Mouse (Mus musculus) adrenal gland, postnatal 14 days (tissue): ENCODE results near the gene Fitm1. TPM values are rescaled to one million over a fixed set of nuclear protein-coding genes. Genes with fewer than 3 reads are reported as not detected.

Source experiments
- DNase-seq: peaks from one replicate; pipeline ENCODE4 v3.0.0; 2021; ENCODE audit warnings: mixed read lengths
- total RNA-seq: library from RNA; stranded (reverse); gene quantifications from 2 replicates; pipeline ENCODE4 v1.2.3, GENCODE M21; 2021

Gene Fitm1
- total RNA-seq, 1 experiment from 2014 or later = 2.1 TPM

DNA sequence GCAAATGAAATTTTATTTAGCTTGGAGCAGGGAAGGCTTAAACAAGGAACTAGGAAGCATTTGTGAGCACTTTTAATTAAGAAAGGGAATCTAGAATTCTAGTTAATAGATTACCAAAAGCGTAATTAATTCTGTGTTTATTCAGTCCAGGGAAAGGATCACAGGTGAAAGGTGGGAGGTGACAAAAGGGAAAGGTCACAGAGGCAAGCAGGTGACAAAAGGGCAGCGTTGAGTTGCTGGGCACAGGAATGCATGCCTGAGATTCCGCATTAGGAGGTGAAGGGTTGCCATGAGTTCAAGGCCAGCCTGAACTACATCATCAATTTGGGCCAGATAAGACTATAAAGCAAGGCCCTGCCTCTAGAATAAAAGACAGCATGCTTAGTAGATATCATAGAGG, 7.9 kb upstream of the Fitm1 start:
- no peak for DNase-seq

DNA sequence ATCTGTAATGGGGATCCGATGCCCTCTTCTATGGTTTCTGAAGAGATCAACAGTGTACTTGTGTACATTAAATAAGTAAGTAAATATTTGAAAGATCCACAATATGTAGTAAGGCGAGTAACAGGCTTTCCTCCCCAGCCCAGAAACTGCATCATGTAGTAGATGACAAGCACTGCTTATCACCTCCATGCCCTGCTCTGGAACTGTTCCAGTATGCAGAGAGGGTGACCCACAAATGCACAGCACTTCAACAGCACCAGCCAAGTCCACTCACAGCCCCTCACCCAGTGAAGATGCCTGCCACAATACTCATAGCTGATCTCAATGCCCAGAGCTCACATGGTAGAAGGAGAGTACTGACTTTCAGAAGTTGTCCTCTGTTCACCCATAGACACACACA, 4.8 kb upstream of the Fitm1 start:
- DNase-seq = no peak

DNA sequence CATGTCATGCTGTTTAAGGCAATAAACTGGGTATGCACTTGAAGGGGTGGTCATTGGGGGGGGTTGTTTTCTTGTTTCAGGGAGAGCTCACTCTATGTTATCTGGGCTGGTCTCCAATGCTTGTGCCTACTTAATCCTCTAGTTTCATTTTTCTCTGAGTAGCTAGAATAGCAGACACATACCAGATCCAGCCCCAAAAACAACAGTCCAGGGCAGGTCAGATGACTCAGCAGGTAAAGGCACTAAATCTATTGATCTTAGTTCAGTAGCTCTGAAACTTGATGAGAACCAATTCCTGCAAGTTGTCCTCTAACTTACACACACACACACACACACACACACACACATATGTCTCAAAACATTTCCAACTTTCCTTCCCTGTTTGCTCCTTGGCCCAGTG, 3.7 kb upstream of the Fitm1 start:
- DNase-seq = no peak

DNA sequence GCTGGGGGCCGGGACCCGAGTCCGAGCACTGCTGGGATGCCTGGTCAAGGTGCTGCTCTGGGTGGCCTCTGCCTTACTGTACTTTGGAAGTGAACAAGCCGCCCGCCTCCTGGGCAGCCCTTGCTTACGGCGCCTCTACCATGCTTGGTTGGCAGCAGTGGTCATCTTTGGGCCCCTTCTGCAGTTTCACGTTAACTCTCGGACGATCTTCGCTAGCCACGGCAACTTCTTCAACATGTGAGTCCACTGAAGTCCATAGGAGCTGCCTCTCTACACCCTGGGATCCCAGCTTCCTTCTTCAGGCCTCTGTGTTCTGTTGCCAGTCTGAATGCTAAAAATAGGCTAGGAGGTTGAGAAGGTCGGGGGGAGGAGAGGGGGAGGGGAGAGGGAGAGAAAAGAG, 294 bp downstream of the Fitm1 start:
- DNase-seq = no peak

DNA sequence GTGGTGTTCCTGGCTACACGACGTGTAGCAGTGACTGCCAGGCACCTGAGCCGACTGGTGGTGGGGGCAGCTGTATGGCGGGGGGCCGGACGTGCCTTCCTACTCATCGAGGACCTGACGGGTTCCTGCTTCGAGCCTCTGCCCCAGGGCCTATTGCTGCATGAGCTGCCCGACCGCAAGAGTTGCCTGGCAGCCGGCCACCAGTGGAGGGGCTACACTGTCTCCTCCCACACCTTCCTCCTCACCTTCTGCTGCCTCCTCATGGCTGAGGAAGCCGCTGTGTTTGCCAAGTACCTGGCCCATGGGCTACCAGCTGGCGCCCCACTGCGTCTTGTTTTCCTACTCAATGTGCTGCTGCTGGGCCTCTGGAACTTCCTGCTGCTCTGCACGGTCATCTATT, 959 bp downstream of the Fitm1 start:
- DNase-seq = no peak

DNA sequence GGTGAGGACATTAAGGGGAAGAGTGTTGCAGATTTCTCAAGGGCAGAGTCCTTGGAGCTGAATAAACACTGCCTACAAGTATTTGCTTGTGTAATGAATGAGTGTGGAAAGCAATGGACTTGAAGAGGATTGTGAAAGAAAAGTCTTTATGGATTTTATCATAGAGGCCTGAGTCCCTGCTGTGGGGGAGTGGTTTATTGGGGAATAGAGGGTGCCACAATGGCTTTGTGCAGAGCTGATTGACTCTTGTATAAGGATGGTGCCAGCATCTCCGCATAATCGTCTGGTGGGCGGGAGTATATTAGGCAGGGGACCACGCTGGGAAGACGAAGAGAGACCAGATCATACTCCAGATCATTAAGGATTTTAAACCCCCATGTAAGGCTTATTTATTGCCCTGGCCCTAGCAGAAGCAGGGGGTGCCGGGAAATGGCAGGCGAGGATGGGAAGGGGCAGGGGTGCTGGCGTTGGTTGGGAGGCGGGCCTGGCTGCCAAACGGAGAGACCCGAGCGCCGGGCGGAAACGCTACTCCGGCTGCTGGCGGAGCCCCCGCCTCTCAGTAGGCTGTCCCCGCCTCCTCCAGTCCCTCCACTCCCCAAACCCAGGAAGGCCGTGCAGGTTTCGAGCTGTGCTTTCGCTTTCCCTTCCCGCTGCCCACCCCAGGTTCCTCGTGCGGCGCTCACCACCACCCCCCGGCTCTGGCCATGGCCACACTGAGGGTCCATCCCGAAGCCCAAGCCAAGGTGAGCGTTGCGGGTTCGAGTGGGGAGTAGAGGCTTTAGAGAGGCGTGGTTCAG, 2.7 kb downstream of the Fitm1 start, which contains the start of gene Psme1:
Gene Psme1, plus strand, starts transcription at position 253 of the 797 bp plus-strand sequence.
- DNase-seq = peak; percentile 92

DNA sequence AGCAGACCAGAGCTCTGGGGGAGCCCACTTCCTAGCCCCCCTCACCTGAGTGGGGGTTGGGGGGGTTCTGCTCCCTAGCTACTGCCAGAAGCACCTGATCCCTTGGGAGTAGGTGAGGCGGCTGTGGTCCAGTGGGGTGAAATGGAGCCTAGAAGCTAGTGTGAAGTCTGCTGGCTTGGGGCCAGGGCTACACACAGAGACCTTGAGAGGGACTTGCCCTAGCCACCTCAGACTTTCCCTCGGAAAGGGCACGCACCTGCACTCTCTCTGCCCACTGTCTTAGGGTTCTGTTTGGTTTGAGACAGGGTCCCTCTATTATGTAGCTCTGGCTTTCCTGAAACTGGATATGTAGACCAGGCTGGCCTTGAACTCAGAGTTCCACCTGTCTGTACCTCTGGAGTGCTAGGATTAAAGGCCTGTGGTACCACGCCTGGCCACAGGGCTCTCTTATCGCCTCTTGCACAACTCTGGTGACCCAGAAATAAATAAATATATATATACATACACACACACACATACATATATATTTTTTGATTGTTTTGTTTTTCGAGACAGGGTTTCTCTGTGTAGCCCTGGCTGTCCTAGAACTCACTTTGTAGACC, 3.4 kb downstream of the Fitm1 start:
- DNase-seq = peak; percentile 87

DNA sequence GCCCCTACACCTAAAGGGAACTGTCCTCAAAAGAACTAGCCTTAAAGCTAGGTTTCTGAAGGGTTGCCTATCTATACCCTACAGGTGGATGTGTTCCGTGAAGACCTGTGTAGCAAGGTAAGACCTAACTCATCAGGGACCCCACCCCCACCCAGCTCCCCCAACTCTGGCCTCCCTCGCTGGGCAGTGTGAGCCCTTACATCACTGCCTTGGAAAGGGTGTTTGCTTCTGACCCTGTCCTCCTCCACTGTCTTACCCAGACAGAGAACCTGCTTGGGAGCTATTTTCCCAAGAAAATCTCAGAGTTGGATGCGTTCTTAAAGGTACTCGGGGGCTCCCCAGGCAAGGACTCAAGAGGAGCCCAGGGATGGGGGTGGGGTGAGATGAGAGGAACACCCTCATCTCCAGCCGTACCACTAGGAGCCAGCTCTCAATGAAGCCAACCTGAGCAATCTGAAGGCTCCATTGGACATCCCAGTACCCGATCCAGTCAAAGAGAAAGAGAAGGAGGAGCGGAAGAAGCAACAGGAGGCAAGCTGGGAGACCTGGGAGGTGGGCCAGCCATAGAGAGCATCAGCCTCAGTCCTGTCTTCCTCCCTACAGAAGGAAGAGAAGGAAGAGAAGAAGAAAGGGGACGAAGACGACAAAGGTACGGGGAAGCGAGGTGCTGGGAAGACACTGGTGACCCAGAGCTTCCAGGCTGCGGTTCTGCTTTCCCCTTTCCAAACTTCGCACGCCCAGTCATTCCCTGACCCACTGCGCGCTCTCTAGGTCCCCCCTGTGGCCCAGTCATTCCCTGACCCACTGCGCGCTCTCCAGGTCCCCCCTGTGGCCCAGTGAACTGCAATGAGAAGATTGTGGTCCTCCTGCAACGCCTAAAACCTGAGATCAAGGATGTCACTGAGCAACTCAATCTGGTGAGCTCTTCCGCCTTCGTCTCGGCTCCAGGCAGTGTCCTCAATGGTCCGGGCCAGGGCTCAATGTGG, 4.4 kb downstream of the Fitm1 start:
- DNase-seq = no peak

DNA sequence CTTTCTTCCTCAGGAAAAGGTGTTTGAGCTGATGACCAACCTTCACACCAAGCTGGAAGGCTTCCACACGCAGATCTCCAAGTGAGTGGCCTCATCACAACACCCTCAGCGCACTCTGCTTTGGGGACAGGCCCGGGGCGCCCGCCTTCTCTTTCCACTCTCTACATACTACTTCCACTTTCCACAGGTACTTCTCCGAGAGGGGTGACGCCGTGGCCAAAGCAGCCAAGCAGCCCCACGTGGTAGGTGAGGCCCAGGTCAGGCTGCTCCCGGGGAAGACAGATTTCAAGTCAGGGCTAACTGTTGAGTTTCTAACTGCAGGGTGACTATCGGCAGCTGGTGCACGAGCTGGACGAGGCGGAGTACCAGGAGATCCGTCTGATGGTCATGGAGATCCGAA, 5.3 kb downstream of the Fitm1 start:
- DNase-seq = no peak

DNA sequence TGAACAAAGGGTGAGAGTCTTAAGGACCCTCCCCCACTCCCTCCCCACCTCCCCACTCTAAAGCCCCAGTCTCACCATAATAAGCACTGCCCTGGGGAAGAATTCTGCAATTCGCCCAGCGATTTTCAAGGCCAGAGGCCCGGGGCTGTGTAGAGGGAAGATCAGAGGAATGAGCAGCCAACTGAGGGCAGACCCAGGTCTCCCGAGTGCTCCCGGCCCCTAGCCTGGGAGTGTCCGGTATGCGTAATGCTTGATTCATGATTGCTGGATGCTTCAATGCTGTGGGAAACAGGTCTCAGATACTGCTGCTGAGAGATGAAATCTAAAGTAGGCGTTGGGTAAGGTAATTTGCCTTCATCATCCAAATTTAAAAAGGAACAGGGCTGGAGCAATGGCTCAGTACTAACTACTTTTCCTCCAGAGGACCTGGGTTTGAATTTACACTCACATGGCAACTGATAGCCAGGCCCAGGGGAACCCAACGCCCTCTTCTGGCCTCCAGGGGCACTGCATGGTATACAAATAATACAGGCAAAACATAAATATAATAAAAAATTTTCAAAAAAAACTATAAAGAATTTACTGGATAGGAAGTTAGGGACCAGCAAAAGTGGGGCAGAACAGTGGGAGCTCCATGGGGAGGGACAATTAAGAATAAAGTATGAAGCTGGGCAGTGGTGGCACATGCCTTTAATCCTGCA, 6.7 kb downstream of the Fitm1 start:
- DNase-seq = peak; percentile 43

DNA sequence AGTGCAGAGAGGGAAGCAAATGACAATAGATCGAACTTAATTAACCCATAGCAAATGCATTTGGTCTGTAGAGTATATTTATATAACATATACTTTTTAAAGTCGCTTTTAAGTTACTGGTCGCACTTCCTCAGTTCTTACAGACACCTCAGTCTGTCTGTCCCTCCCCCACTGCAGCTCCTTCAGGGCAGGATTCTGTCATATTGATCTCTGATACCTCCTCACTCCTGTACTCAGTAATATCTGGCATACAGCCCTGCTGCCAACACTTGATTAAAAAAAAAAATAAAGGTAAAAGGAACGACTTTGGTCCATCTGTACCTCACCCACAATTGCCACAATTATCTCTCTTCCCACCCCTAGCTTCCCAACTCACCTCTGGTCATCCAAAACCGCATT, 8.9 kb downstream of the Fitm1 start:
- DNase-seq = no peak

DNA sequence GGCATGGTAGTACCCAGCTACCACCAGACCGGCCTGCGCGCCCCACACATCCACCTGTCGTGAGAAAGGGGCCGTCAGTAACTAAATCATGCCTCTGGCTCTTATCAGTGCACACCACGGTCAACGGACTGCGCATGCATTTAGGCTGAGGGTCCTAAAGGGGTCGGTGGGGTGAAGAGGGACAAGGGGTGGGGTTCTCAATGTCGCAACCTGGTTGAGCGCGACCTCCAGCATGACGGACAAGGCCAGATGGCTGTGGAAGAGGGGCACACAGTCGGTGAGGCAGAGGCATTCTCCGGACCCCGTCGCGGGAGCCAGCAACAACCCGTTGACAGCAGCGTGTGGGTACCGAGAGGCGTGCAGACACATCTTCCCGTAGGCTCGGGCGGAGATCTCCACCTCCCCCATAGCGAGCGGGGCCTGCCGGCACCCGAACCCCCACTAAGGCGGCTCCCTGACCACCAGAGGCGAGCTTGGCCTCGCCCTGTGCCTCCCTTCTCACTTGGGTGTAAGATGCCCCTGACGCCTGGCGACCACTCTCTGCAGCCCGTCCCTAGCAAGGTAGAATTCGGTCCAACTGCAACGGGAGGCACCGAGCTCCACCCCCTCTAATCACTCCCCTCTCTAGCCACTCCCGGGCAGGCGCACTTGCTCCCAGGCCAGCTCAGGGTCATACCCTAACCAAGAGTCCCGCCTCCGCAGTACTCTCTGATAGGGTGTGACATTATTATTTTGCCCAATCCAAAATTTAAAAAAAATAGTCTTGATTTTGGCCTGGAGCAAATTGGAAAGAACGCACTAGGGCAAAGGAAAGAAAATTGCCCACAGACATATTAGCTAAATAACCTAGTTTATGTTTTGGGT, 9.5 kb downstream of the Fitm1 start, which contains the start of gene Emc9:
Gene Emc9, minus strand, starts transcription at position 601 of the 864 bp plus-strand sequence.
- DNase-seq = peak; percentile 95

DNA sequence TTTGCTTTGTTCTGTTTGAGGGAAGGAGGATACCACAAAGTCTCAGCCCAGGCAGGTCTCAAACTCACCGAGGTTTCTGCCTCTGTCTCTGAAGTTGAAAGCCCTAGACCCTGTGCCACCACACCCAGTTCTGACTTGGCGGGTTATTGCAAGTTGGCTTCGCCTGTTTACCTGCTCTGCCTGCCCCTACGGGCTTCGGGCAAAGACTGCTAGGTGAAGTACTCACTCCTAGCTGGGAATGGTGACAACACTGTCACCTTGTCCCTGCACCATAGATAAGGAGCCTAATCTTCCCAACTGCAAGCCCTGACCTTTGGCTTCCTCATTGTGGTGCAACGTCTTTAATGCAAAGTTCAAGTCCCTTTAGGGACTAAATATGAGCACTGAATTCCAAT, 10.1 kb downstream of the Fitm1 start:
- DNase-seq = no peak

DNA sequence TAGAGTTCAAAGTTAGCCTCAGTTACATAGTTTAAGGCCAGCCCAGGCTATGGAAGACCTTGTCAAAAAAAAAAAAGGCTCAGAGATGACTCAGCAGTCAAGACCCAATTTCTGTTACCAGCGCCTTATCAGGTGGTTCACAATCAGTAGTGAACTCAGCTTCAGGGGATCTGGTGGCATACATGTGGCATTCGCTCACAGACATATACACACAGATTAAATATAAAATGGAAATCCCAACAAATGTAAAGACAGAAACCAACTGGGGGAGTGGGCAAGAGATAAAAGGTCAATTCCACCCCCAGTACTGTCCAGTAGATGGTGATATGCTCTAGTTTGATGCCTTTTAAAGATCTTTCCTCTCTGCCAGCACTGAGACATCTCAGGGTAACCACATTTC, 10.7 kb downstream of the Fitm1 start:
- no peak for DNase-seq

DNA sequence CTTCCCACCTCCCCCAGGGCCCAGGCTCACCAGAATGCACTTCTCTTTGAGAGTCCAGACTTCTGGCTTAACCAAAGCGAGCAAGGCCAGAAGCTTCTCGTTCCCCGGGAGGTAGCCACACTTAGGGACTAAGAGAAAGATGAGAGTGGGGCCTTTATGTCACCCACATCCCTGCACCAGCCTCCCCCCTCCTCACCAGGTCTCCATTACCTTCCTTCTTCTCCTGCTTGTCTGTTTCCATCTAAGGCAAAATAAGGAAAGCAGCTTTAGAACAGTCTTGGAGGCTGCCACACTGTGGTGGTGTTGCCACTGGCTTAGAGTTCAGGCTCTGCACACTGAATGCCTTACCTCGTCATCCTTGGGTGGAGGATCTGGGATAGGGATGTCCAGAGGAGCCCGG, 13.9 kb downstream of the Fitm1 start:
- DNase-seq = no peak

DNA sequence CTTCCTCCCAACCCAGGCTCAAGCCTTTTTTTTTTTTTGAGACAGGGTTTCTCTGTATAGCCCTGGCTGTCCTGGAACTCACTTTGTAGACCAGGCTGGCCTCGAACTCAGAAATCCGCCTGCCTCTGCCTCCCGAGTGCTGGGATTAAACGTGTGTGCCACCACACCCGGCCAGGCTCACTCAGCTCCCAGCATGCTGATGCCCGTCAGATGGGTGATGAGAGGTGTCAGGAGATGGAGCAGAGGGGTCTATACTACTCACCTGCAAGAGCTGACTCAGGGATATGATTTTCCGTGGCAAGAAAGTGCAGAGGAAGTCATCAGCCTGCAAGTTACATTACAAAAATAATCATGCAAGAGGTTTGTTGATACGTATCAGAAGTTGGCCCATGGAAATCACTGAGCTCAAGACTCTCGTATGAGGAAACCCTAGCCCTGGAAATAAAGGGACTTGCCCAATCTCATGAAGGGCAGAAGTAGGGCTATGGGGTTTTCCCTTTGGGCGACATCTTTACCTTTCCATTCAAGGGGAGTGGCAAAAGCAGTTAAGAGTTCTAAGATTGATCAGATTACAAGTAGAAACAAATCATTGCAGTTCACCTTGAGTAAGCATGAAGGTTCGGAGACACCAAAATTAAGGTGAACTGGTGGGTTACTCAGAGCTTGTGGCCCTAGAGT, 14.5 kb downstream of the Fitm1 start:
- no peak for DNase-seq

DNA sequence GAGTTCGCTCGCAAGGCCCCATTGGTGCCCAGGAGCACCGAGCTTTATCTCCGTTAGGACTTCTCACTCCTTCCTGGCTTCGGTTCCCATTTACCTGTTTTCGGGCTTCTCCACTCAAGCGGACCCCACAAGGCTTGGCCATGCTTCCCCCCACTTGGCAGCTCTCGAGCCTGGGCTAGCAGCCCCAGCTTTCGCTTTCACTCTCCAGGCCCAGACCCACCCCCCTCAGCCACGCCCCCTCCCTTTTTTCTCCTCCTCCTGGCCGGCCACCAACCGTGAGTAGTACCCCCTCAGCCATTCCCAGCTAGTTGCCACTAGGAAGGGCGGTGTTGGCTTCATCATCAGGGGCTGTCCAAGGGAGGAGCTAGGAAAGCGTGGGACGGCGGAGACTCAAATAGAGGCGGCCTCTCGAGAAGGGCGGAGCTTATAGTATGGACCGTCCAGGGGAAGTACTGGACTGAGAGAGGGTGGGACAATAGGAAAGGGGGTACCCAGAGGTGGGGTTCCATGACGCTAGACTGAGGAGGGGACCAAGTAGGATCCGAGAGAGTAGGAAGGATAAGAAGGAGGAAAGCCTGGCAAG, 15.4 kb downstream of the Fitm1 start, which contains the start of gene Psme2:
Gene Psme2, minus strand, starts transcription at position 366 of the 583 bp plus-strand sequence.
- DNase-seq = peak; percentile 98

DNA sequence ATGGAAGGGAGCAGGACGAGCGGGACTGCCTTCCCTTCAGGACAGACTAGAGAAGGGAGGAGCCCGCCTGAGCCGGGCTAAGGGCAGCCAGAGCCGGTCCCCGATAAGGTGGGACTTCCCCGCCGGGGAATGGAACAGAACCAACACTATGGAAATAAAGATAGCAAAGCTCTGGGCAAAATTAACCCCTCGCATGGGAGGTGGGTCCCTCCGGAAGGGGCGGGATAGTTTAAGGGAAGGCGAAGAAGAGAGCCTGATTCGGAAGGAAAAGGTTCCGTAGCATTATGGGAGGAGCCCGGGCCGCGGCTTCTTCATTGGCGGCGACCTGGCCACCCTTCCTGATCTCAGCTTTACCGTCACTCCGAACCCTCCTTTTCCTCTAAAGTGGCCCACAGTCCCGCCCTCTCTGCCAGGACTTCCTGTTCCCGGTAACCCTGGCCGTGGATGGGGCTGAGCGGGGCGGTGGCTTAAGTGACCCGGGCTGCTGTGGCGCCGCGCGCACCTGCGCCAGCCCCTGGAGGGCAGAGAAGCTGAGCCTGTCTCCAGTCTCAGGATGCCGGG, 16.0 kb downstream of the Fitm1 start, which contains the start of gene Rnf31:
Gene Rnf31, plus strand, starts transcription at position 378 of the 561 bp plus-strand sequence.
- DNase-seq = peak; percentile 97

DNA sequence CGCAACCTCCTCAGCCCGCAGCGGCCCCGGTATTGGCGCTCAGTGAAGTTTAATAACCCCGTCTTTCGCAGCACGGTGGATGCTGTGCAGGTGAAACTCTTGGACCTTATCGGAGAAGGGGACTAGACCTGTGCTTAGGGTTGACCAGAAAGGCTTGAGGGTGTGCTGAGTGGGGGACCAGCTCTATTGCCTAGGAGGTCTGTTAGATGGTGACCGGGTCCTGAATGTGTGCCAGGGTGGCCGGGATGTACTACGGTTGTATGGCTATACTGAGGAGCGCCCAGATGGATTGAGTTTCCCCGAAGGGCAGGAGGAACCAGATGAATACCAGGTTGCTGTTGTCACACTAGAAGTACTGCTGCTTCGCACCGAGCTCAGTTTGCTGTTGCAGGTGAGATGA, 16.8 kb downstream of the Fitm1 start:
- no peak for DNase-seq
